18 mouse cellular contexts compared by ENCODE assay signal in the genomic region with DNA sequence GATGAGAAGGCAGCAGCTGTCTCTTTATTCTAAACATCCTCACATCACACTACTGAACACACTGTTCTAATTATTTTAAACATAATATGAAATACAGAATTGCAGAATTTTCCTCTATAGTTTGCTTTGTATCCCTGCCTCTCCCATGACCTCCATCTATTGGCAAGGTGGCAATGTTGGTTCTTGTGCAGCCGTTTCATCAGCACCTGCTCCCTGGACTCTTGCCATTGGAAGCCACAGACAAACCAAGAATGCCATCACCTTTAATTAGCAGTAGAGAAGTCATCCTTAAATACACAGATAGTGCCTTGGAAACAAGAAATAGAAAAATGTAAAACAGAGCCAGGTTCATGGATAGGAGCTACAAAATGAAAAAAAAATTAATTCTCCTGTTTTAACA.
A peak's percentile ranks its signal among the peaks of the same experiment; 100 is the strongest.
DNase-seq lines count a peak whose midpoint lies in the region; ATAC-seq lines count a peak whose summit lies in the region.
"Had no signal": no experiment of that assay in that cellular context is flagged by ENCODE, and none has a peak within 500 bp of the region (broad histone marks: within the 10 kb centered on the region; RNA-seq: fewer than 3 reads in every experiment).

No protein-coding gene starts in this region.

- 80% methylated on average over 1 of the region's 1 CpGs for WGBS in midbrain, embryonic 11.5 days
- WGBS in midbrain, embryonic 16.5 days: 81% methylated on average over 1 of the region's 1 CpGs

- H3K36me3 ChIP-seq in midbrain, embryonic 11.5 days (ENCODE audit: control insufficient read depth, insufficient read depth, low read length): no peaks in the 10 kb centered on the region
- no peaks in the 10 kb centered on the region for H3K36me3 ChIP-seq in midbrain, embryonic 16.5 days (ENCODE audit: control insufficient read depth, insufficient read depth, low read length)
- H3K36me3 ChIP-seq: embryonic facial prominence, embryonic 10.5 days; heart, embryonic 15.5 days; hindbrain, embryonic 15.5 days had no signal

- no peak overlapping the region for H3K27ac ChIP-seq in midbrain, embryonic 11.5 days (ENCODE audit: low read depth, low read length)
- H3K27ac ChIP-seq in midbrain, embryonic 16.5 days (ENCODE audit: low read length): no peak overlapping the region
- H3K27ac ChIP-seq: embryonic facial prominence, embryonic 10.5 days; forebrain, embryonic 13.5 days; heart, adult 2 months; heart, embryonic 15.5 days; hindbrain, embryonic 15.5 days had no signal

- no peaks in the 10 kb centered on the region for H3K4me1 ChIP-seq in midbrain, embryonic 11.5 days (ENCODE audit: control insufficient read depth, insufficient read depth, low read length)
- H3K4me1 ChIP-seq in midbrain, embryonic 16.5 days (ENCODE audit: control insufficient read depth, insufficient read depth, low read length): no peaks in the 10 kb centered on the region
- H3K4me1 ChIP-seq: embryonic facial prominence, embryonic 10.5 days; forebrain, embryonic 13.5 days; heart, embryonic 15.5 days; hindbrain, embryonic 15.5 days had no signal

- no peak overlapping the region for H3K4me3 ChIP-seq in midbrain, embryonic 11.5 days (ENCODE audit: low read depth, low read length)
- H3K4me3 ChIP-seq in midbrain, embryonic 16.5 days (ENCODE audit: low read depth, low read length): no peak overlapping the region
- H3K4me3 ChIP-seq: embryonic facial prominence, embryonic 10.5 days; forebrain, embryonic 13.5 days; heart, adult 2 months; heart, embryonic 15.5 days; hindbrain, embryonic 15.5 days had no signal

- no peaks in the 10 kb centered on the region for H3K27me3 ChIP-seq in midbrain, embryonic 11.5 days (ENCODE audit: control insufficient read depth, insufficient read depth, low read length)
- H3K27me3 ChIP-seq in midbrain, embryonic 16.5 days (ENCODE audit: control insufficient read depth, insufficient read depth, low read depth, low read length): no peaks in the 10 kb centered on the region
- H3K27me3 ChIP-seq: forebrain, embryonic 13.5 days; heart, embryonic 15.5 days; hindbrain, embryonic 15.5 days had no signal

- no peak overlapping the region for H3K4me2 ChIP-seq in midbrain, embryonic 11.5 days
- H3K4me2 ChIP-seq in midbrain, embryonic 16.5 days (ENCODE audit: low read length): no peak overlapping the region
- H3K4me2 ChIP-seq: forebrain, embryonic 13.5 days; heart, embryonic 11.5 days; heart, embryonic 15.5 days; hindbrain, embryonic 15.5 days had no signal

- no peak overlapping the region for H3K9ac ChIP-seq in midbrain, embryonic 11.5 days (ENCODE audit: low read length)
- no peak overlapping the region for H3K9ac ChIP-seq in midbrain, embryonic 16.5 days (ENCODE audit: low read depth, low read length)
- H3K9ac ChIP-seq: forebrain, embryonic 13.5 days; forebrain, postnatal 0 days; heart, embryonic 15.5 days; hindbrain, embryonic 15.5 days had no signal

- no peak for ATAC-seq in midbrain, embryonic 11.5 days (ENCODE audit: low FRiP score)
- no peak for ATAC-seq in midbrain, embryonic 16.5 days
- ATAC-seq: forebrain, embryonic 13.5 days; forebrain, postnatal 0 days had no signal

- H3K9me3 ChIP-seq in midbrain, embryonic 11.5 days (ENCODE audit: control insufficient read depth, low read length): no peaks in the 10 kb centered on the region
- H3K9me3 ChIP-seq in midbrain, embryonic 16.5 days (replicated peaks; ENCODE audit: control insufficient read depth, low read length, poor library complexity, severe bottlenecking): no peaks in the 10 kb centered on the region
- H3K9me3 ChIP-seq: embryonic facial prominence, embryonic 10.5 days; forebrain, embryonic 13.5 days; heart, embryonic 15.5 days; hindbrain, embryonic 15.5 days had no signal

- peak; percentile 5 for DNase-seq in cerebellum, adult 9-11 months
- DNase-seq in cerebellum, postnatal 4 days (ENCODE audit: low spot score in 2 of 2): no peak
- DNase-seq in cerebellum, postnatal 36 days: peak; percentile 13 to 23
- no peak for DNase-seq in cerebellum, adult 9-10 months
- DNase-seq in midbrain, embryonic 11.5 days (ENCODE audit: low spot score, missing footprints): peak; percentile 19
- no peak for DNase-seq in layer of hippocampus, adult 11-12 months (ENCODE audit: low spot score)
- DNase-seq: adrenal gland, postnatal 14 days; forebrain, postnatal 0 days; gastrocnemius, postnatal 14 days; heart, adult 2 months; heart, postnatal 14 days; kidney, adult 11 months had no signal

Comparison
In these comparisons a context has a peak if more than half of its experiments do, and no peak if none do; other contexts are left out.
1. DNase-seq: peak in cerebellum, adult 9-11 months (single experiment), cerebellum, postnatal 36 days (2 of 2) and midbrain, embryonic 11.5 days (single experiment); none in cerebellum, postnatal 4 days (0 of 2), cerebellum, adult 9-10 months (single experiment) and layer of hippocampus, adult 11-12 months (single experiment).